Mouse (Mus musculus) left cerebral cortex, adult 11 months (tissue): ENCODE data around the gene Sec61g.
"Not testable (repeated sequence)": the region's sequence is repeated elsewhere in the genome, so short reads cannot be mapped to it uniquely, and the experiment has no call there.

Source experiments
- DNase-seq: peaks from one replicate; pipeline ENCODE4 v3.0.0; 2022; ENCODE audit warnings: low spot score

The Sec61g gene

DNA sequence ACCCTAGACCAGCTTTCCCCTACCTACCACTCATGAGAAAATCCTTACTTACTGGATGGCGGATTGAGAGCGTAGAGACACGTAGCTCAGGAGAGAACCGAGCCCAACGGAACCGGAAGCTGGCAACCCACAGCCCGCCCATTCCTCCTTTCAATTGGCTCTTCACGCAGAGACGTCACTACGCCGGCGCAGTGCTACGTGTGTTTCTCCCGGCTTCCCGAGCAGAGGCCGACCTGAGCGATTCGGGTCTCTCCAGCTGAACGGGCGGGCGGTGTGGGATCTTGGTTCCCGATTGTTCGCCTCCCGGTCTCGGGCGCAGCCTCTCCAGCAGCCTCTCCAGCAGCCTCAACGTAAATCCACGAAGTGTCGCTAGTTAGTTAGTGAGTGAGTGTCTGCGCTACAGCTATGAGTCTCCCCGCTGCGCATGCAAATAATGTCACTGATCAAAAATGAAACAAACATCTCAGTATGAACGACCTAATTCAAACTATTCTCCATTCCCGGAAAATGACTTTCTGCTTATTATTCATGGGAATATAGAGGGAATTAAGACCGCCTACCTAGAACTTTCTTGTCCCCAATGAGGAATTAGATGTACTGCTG, at the start of gene Sec61g:
TSS of gene Sec61g (minus strand) at position 433 of the 603 bp plus-strand sequence.
- peak; percentile 90 for DNase-seq

GRCm38 (mm10) chr11:16546421-16547163, 38.3 kb upstream of the Sec61g start:
- DNase-seq, result no peak

DNA sequence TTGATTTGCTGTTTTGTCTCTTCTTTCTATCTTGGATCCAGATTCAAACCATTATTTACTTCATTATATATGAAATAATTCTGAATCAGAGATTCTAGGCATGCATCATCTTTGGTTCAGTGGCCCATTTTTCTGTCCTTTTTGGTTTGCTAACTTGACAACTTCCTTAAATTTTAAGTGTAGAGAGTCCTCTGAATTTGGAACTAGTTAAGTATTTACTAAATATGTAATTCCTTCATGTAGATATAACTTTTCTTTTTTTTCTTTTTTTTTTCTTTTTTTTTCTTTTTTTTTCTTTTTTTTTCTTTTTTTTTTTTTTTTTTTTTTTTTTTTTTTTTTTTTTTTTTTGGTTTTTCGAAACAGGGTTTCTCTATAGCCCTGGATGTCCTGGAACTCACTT, 29.1 kb upstream of the Sec61g start:
- DNase-seq, result no peak

- DNase-seq, result no peak
Observed at GRCm38 (mm10) chr11:16534582-16535553, 26.6 kb upstream of the Sec61g start.

DNA sequence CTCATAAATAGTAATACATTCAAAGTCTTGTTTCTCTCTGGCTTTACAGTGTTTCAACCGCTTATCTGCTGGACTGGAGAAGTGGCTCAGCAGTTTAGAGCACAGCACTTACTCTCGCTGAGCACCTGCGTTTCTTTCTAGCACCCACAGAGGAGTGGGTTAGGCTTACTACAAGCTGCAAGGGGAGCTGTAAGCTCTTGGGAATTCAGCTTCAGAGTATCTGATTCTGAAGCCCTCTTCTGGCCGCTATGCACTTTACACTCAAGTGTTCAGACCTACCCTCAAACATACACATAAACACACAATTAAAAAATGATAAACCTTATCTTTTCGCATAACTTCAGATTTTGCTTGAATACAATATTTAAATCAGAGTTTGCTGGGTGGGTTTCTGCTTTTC, 24.6 kb upstream of the Sec61g start:
- DNase-seq, result no peak

DNA sequence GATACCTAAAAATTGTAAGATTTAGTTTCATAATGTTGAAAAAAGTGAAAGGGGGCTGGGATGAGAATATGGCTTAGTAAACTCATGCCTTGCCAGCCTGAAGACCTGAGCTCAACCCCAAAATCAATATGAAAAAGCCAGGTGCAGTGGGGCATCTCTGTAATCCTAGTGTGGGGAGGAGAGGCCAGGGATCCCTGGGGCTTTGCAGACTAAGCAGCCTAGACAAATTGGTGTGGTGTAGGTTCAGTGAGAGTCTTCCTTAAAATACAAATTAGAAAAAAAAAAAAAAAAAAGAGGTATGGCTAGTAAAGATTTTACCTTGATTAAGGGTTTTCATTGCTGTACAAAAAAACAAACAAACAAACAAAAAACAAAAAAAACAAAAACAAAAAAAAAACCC, 20.6 kb upstream of the Sec61g start:
- DNase-seq, result no peak

DNA sequence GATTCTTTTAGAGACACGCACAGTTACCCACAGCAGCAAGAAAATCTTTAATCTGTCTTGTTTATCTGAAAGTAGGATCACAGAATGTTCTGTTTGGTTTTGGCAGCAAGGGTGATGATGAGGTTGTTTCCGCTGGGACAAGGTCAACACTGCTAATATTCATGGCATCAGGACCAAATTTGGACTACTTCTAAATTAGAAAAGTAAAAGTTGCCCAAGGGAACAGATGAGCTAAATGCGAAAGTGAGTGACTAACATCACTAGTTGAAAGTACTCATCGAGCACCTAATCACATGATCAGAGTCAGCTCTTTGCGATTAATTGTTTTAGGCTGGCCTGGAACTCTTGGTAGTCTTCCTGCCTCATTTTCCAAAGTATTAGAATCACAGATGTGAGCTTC, 20.1 kb upstream of the Sec61g start:
- no peak for DNase-seq

DNA sequence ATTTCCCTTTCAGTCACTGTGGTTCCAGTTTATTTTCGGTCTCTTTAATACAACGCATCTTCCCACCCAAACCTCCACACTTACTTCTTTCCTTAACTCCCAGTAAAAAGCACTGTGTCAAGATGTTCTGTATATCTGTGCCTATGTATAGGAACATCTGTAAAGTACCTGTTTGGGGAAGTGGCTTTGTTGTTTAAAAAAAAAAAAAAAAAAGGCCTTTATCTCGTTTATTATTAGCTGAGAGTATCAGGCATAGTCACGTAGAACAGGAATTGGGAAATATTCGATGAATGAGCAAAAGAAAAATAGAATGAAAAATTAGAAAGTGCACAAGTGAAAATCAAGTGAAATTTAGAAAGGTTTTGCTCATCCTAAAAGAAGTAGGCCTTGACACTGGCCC, 19.5 kb upstream of the Sec61g start:
- no peak for DNase-seq

DNA sequence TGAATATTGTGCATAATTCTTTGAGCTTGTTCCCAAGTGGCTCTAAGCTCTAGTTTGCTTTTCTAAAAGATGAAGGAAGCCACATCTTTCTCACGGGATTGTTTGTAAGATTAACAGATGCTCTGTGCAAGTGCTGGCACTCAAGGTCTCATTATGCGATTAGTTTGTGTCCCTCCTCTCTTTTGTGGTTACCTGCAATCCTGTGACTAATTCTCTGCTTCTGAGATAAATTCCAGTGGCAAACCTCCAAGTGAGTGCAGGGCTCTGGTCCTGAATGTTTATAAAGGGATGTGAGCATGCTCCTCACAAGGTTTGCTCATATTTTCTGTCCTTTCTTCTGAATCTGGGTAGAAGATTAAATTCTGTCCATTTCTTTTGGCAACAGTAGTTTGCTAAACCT, 18.2 kb upstream of the Sec61g start:
- no peak for DNase-seq

- no peak for DNase-seq
Observed at GRCm38 (mm10) chr11:16525724-16526123, 17.4 kb upstream of the Sec61g start.

DNA sequence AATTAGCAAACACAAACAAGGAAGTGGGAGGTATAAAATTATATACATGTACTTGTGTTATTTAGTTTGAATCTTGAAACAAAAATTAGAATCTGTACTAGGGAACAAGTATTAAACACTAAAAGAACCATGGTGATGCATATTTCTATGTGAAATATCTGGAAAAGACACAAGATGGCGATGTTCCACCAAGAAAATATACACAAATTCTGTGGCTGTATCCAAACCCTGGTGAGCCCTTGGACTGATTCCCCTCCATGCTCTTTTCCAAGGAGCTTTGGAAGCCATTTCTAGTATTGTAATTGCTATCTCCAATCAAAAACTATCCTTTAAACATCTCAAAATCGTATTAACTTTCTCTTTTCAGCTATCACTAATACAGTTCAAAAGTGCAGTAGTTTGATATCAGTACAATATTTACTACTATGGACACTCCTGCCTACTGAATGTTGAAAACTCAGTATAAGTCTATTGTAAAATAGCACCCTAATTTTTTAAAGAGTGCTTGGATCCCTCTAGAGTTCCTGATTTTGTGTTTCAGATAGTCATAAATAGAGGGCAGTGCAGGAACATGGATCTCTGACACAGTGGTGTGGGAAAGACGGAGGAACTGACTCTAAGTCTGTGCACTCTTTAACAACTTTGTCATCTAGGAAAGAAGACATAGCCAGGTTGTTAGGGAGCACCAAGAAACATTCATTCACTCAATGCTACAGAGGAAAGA, 16.8 kb upstream of the Sec61g start:
- peak; percentile 30 for DNase-seq

- DNase-seq, result not testable (repeated sequence)
Observed at GRCm38 (mm10) chr11:16515081-16515480, 6.8 kb upstream of the Sec61g start.

- not testable (repeated sequence) for DNase-seq
Observed at GRCm38 (mm10) chr11:16514221-16514620, 5.9 kb upstream of the Sec61g start.

DNA sequence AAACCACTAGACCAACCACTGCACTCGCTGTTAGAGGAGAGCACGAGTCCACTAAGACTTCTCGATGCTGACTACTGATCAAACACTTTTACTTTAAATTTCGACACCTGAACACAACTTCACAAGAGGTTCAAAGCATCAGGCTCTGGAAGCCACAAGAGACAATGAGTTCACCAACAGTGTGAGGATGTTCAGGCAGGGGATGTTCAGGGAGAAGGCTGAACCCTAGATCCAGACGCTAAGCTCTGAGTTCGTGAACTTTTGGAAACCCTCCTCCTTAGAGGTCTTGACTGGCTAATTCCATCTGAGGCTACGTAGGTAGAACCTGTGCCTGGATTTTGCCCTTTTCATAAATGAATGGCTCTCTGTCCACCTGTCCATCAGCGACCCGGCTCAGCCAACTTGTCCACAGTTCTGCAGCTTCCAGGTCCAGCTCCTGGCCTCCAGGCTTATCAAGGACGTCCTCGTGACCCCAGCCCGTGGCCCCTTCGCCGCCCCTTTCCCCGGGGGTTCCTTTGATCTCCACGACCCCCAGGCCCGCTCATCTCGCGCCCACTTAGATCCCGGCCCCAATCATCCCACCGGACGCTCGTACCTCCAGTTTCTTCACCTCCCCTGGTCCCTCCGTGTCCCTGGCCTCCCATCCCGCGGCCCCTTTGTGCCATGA, 766 bp downstream of the Sec61g start:
- peak; percentile 6 for DNase-seq

DNA sequence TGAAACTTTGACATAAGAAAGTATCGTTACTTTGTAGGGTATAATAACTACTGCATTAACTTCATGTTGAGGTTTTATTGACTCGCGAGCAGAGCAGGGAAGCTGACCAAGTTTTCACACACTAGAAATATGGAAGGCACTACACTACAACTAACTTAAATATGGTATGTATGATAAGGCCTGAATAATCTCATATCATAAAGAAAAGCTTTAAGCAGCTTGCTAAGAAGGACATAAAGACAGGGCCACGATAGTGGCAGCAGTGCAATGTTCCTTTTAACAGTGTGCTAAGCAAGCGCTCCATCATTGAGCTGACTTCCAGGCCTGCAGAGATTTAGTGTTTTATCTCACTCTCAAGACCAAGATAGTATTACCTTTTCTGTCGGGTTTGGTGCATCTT, 2.3 kb downstream of the Sec61g start:
- DNase-seq, result no peak

DNA sequence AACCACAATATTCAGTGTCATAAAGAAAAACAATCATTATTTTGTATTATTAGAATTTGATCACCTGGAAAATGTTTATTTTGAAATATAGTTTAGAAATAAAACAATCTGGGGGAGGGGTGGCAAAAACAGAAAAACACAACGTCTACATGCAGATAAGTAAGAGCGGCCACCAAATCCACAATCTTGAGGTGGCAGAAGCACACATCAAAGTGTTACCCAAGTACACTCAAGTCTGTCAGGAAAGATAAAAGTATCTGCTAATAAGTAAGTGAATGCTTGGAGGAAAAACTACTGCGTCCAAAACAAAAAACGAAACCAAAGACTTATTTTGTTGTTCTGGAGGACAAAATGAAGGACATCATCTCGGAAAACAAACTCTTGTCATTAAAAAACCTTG, 5.1 kb downstream of the Sec61g start:
- DNase-seq, result no peak

DNA sequence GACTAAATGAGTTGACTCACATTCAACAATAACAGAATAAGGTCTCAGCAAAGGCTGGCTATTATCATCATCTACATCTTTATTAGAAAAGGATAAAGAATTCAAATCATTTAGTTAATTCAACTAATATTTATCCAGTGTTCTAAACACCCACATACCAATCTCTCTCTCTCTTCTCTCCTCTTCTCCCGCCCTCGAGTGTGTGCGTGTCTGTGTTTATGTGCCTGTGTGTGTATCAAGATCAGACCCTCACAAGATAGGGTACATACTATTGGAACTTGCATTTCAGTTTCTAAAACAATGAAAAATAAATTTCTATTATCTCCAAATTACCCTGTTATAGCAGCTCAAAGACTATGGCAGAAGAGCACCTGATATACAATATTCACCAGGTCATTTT, 5.5 kb downstream of the Sec61g start:
- no peak for DNase-seq

GRCm38 (mm10) chr11:16498756-16499680, 9.3 kb downstream of the Sec61g start:
- DNase-seq, result no peak
